Mouse (Mus musculus) mouse trophoblast stem cell (cell line): ENCODE measurements at regions not wholly inside any gene's neighbourhood (a gene's known extent, or its start where the extent isn't known, plus 50 kb on each side); places are given as distances from the start of the nearest gene placed in this dataset.
"Not testable (repeated sequence)": the region's sequence is repeated elsewhere in the genome, so short reads cannot be mapped to it uniquely, and the experiment has no call there.

Experiments used
- in situ Hi-C, 2 experiments: fragments of 300-500 bp; cut with MseI, MboI; formaldehyde crosslinking; loops; 2 replicates in 1 of 2; 3 replicates in 1 of 2; pipeline ENCODE4 v1.15.1; 2025

- in situ Hi-C loops: not testable (repeated sequence)
These were observed 884.0 kb upstream of the Lrrc4c start for GRCm38 (mm10) chr2:95433996-95434395.

- in situ Hi-C loops: no loop called here
These were observed 877.0 kb upstream of the Lrrc4c start for GRCm38 (mm10) chr2:95440957-95441356.

- in situ Hi-C loops: no loop called here
These were observed 874.6 kb upstream of the Lrrc4c start for GRCm38 (mm10) chr2:95443245-95443799.

- in situ Hi-C loops: no loop called here
These were observed 869.1 kb upstream of the Lrrc4c start for GRCm38 (mm10) chr2:95448897-95449296.

- in situ Hi-C loops: loop anchor here in 1 of 2 experiments (25.0 kb wide), 1 partner anchor 243 kb away; no protein-coding TSS in a partner anchor
These were observed 838.1 kb upstream of the Lrrc4c start for GRCm38 (mm10) chr2:95479827-95480226.

- in situ Hi-C loops: loop anchor here in 1 of 2 experiments (25.0 kb wide), 1 partner anchor 246 kb away; no protein-coding TSS in a partner anchor
These were observed 834.6 kb upstream of the Lrrc4c start for GRCm38 (mm10) chr2:95483397-95483796.

GRCm38 (mm10) chr2:95487580-95488135 is 830.3 kb upstream of the Lrrc4c start:
- in situ Hi-C loops: loop anchor here in 1 of 2 experiments (25.0 kb wide), 1 partner anchor 250 kb away; no protein-coding TSS in a partner anchor

- in situ Hi-C loops: loop anchor here in 1 of 2 experiments (25.0 kb wide), 1 partner anchor 257 kb away; no protein-coding TSS in a partner anchor
These were observed 823.8 kb upstream of the Lrrc4c start for GRCm38 (mm10) chr2:95494026-95494697.

GRCm38 (mm10) chr2:95494698-95495088 is 823.3 kb upstream of the Lrrc4c start:
- in situ Hi-C loops: loop anchor here in 1 of 2 experiments (25.0 kb wide), 1 partner anchor 257 kb away; no protein-coding TSS in a partner anchor

GRCm38 (mm10) chr2:95511286-95511685 is 806.7 kb upstream of the Lrrc4c start:
- in situ Hi-C loops: loop anchor here in 1 of 2 experiments (25.0 kb wide), 1 partner anchor 274 kb away; no protein-coding TSS in a partner anchor

- in situ Hi-C loops: loop anchor here in 1 of 2 experiments (25.0 kb wide), 1 partner anchor 284 kb away; no protein-coding TSS in a partner anchor
These were observed 796.3 kb upstream of the Lrrc4c start for GRCm38 (mm10) chr2:95521624-95522023.

GRCm38 (mm10) chr2:95524590-95525266 is 793.2 kb upstream of the Lrrc4c start:
- in situ Hi-C loops: loop anchor here in 1 of 2 experiments (25.0 kb wide), 1 partner anchor 287 kb away; no protein-coding TSS in a partner anchor

GRCm38 (mm10) chr2:95564089-95564488 is 753.9 kb upstream of the Lrrc4c start:
- in situ Hi-C loops: no loop called here

- in situ Hi-C loops: no loop called here
These were observed 742.1 kb upstream of the Lrrc4c start for GRCm38 (mm10) chr2:95575882-95576281.

- in situ Hi-C loops: no loop called here
These were observed 738.8 kb upstream of the Lrrc4c start for GRCm38 (mm10) chr2:95579201-95579600.

GRCm38 (mm10) chr2:95586002-95586401 is 732.0 kb upstream of the Lrrc4c start:
- in situ Hi-C loops: no loop called here

GRCm38 (mm10) chr2:95587044-95587443 is 730.9 kb upstream of the Lrrc4c start:
- in situ Hi-C loops: no loop called here

GRCm38 (mm10) chr2:95613354-95613753 is 704.6 kb upstream of the Lrrc4c start:
- in situ Hi-C loops: no loop called here

GRCm38 (mm10) chr2:95637533-95637932 is 680.4 kb upstream of the Lrrc4c start:
- in situ Hi-C loops: no loop called here

GRCm38 (mm10) chr2:95674347-95674746 is 643.6 kb upstream of the Lrrc4c start:
- in situ Hi-C loops: no loop called here

- in situ Hi-C loops: no loop called here
These were observed 602.6 kb upstream of the Lrrc4c start for GRCm38 (mm10) chr2:95715355-95715754.
